Mouse (Mus musculus) heart, embryonic 11.5 days (tissue): ENCODE results near the gene Lamb2. TPM values are rescaled to one million over a fixed set of nuclear protein-coding genes. Genes with fewer than 3 reads are reported as not detected.

Experiments
- ATAC-seq: fragments of 200-750 bp; cut with Nextera tagmentation; replicated peaks from 2 replicates; pipeline ENCODE4 v1.8.0; 2017; ENCODE audit warnings: moderate library complexity; ENCODE audit not compliant: insufficient number of reproducible peaks, low FRiP score, low TSS enrichment
- H3K27ac ChIP-seq: fragments of 300-500 bp; sonication (generic); 2 replicates; pipeline ENCODE4 v1.5.1; 2014; ENCODE audit warnings: mild to moderate bottlenecking, low read depth, low read length
- H3K27me3 ChIP-seq: fragments of 300-500 bp; sonication (generic); 2 replicates; pipeline ENCODE4 v1.6.1; 2014; ENCODE audit warnings: mild to moderate bottlenecking, low read length, mixed read lengths; ENCODE audit not compliant: control insufficient read depth, insufficient read depth
- H3K36me3 ChIP-seq: fragments of 300-500 bp; sonication (generic); 2 replicates; pipeline ENCODE4 v1.6.1; 2014; ENCODE audit warnings: mild to moderate bottlenecking, low read length, moderate library complexity, mixed read lengths; ENCODE audit not compliant: control insufficient read depth, insufficient read depth
- H3K4me1 ChIP-seq: fragments of 300-500 bp; sonication (generic); 2 replicates; pipeline ENCODE4 v1.6.1; 2014; ENCODE audit warnings: low read length; ENCODE audit not compliant: control insufficient read depth, insufficient read depth
- H3K4me2 ChIP-seq: fragments of 300-500 bp; sonication (generic); 2 replicates; pipeline ENCODE4 v1.6.1; 2014; ENCODE audit warnings: mild to moderate bottlenecking, moderate library complexity
- H3K4me3 ChIP-seq: fragments of 300-500 bp; sonication (generic); 2 replicates; pipeline ENCODE4 v1.5.1; 2014; ENCODE audit warnings: low read depth, low read length
- H3K9ac ChIP-seq: fragments of 300-500 bp; sonication (generic); 2 replicates; pipeline ENCODE4 v1.6.1; 2014; ENCODE audit warnings: mild to moderate bottlenecking, low read depth, low read length, moderate library complexity
- H3K9me3 ChIP-seq: fragments of 300-500 bp; sonication (generic); replicated peaks from 2 replicates; pipeline ENCODE4 v1.6.1; 2016; ENCODE audit warnings: low read length; ENCODE audit not compliant: control insufficient read depth
- WGBS: fragments of 180-500 bp; shearing (Covaris S2); extraction: QIAGEN DNeasy Blood & Tissue Kit; methylation state at CpG from one replicate; pipeline ENCODE4 v1.1.7; 2014; ENCODE audit not compliant: insufficient replicate concordance; 5-methylcytosine and 5-hydroxymethylcytosine counted together
- polyA plus RNA-seq: library from polyadenylated mRNA; unstranded; fragments of >200 nt; fragmentation: Nextera tagmentation; extraction: Ambion mirVana; gene quantifications from 2 replicates; pipeline ENCODE4 v1.2.1, GENCODE M21; 2014

The Lamb2 gene
- 22.7 and 30.4 TPM in 2 replicates for polyA plus RNA-seq

DNA sequence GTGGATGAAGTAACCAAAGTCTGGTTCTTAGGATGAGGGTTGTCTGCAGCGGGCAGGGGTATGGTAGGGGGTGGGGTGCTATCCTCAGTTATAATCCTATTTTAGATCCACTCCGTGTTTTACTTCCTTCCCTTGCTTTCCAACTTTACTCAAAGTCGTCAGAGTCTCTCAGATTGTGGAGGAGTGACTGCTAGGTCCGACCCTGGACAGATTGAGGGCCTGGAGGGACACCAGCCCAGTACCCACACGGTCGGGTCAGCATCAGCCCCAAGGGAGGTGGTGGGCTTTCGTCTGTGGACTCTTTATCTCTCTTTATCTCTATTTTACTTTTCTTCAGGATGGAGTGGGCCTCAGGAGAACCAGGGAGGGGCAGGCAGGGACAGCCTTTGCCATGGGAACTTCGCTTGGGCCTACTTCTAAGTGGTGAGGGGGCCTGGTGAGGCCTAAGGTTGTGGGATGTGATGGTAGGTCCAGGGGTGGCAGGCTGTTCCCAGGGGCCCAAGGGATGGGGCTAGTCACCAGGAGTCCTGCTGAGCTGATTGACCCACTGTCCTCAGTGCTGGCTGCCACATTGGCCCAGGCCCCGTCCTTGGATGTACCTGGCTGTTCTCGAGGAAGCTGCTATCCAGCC, at the start of gene Lamb2:
Lamb2 (plus strand) TSS at position 16 of the 631 bp plus-strand sequence.
- Histone ChIP-seq H3K4me1 (peaks cover 20% of the 10 kb centered on the region), H3K27me3 (no peaks in the 10 kb centered on the region), H3K4me2 (peak within 1 kb of the TSS; percentile 66), H3K9ac (peak within 1 kb of the TSS; percentile 83), H3K4me3 (peak within 1 kb of the TSS; percentile 56), H3K9me3 (no peaks in the 10 kb centered on the region), H3K27ac (peak within 1 kb of the TSS; percentile 86), H3K36me3 (peaks cover 21% of the 10 kb centered on the region)
- WGBS: 9% methylated on average over 10 of the region's 10 CpGs
- no peak; the same call in 1 of the 2 replicates for ATAC-seq

- H3K4me3 ChIP-seq: peak overlapping the region; percentile 25
- no peaks in the 10 kb centered on the region for H3K36me3 ChIP-seq
- H3K9me3 ChIP-seq: no peaks in the 10 kb centered on the region
- 36% methylated on average over 32 of the region's 32 CpGs for WGBS
- H3K9ac ChIP-seq: no peak overlapping the region
- ATAC-seq: 0 out of 2 replicates have a peak, but pooled peaks have one; percentile 61
- no peak overlapping the region for H3K27ac ChIP-seq
- H3K4me1 ChIP-seq: no peaks in the 10 kb centered on the region
- H3K27me3 ChIP-seq: no peaks in the 10 kb centered on the region
- H3K4me2 ChIP-seq: peak overlapping the region; percentile 57
Measured at GRCm38 (mm10) chr9:108431431-108432067, 48.0 kb upstream of the Lamb2 start.

DNA sequence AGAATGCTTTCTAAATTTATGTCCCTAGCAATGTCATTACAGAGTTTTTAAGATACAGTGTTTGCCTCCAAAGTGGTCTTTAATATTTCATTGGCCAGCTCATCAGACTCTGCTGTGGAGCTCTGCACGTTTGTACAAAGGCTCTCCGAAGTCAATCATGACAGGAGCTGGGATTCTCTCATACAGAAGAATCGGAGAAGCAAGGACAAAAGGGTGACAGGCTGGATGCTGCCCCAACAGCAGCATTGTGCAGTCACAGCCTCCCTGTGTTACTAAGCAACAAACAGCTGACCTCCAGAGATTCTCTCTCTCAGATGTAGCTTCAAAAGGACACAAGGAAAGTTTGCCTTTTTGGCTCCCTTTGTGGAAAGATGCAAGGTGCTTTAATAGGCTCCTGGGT, 43.4 kb upstream of the Lamb2 start, which contains the start of gene BC048562:
BC048562 (plus strand) TSS at position 301 of the 400 bp plus-strand sequence.
- no peaks in the 10 kb centered on the region for H3K9me3 ChIP-seq
- H3K4me2 ChIP-seq: no peak within 1 kb of the TSS
- no peak within 1 kb of the TSS for H3K4me3 ChIP-seq
- H3K27me3 ChIP-seq: no peaks in the 10 kb centered on the region
- no peak within 1 kb of the TSS for H3K27ac ChIP-seq
- 72% methylated on average over 3 of the region's 3 CpGs for WGBS
- H3K9ac ChIP-seq: no peak within 1 kb of the TSS
- no peaks in the 10 kb centered on the region for H3K36me3 ChIP-seq
- H3K4me1 ChIP-seq: peaks cover 10% of the 10 kb centered on the region; the same call in 1 of the 2 replicates
- ATAC-seq: no peak

GRCm38 (mm10) chr9:108439176-108439575, 40.4 kb upstream of the Lamb2 start:
- no peaks in the 10 kb centered on the region for H3K27me3 ChIP-seq
- peaks cover 15% of the 10 kb centered on the region; the same call in 1 of the 2 replicates for H3K4me1 ChIP-seq
- ATAC-seq: no peak
- 75% methylated on average over 6 of the region's 6 CpGs for WGBS
- H3K9ac ChIP-seq: no peak overlapping the region
- H3K36me3 ChIP-seq: no peaks in the 10 kb centered on the region
- no peak overlapping the region for H3K4me3 ChIP-seq
- H3K4me2 ChIP-seq: no peak overlapping the region
- H3K27ac ChIP-seq: no peak overlapping the region
- no peaks in the 10 kb centered on the region for H3K9me3 ChIP-seq

DNA sequence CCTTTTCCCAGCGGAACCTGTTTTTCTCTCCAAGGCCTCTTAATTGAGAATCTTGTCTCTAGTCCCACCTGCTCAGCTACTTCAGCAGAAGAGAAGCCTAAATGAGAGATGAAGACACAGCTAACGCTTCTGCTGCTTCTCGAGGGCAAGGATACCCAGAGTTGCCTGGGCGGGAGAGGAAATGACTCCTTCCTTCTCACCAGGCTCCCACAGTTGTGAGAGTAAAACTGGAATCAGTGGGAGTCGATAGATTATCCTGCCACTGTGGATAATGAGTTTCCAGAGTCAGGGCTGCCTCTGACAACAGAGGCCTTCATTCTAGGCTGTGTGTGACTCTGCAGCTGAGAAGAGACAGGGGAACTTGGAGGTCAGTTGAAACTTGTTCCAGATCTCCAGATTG, 39.1 kb upstream of the Lamb2 start:
- H3K9ac ChIP-seq: no peak overlapping the region
- 59% methylated on average over 5 of the region's 5 CpGs for WGBS
- H3K9me3 ChIP-seq: no peaks in the 10 kb centered on the region
- peaks cover 15% of the 10 kb centered on the region; the same call in 1 of the 2 replicates for H3K4me1 ChIP-seq
- no peaks in the 10 kb centered on the region for H3K36me3 ChIP-seq
- ATAC-seq: no peak
- no peak overlapping the region for H3K4me2 ChIP-seq
- no peaks in the 10 kb centered on the region for H3K27me3 ChIP-seq
- H3K4me3 ChIP-seq: no peak overlapping the region
- H3K27ac ChIP-seq: no peak overlapping the region

- ATAC-seq: no peak
- Histone ChIP-seq H3K36me3 (no peaks in the 10 kb centered on the region), H3K4me2 (no peak overlapping the region), H3K4me1 (peaks cover 15% of the 10 kb centered on the region; the same call in 1 of the 2 replicates), H3K9ac (no peak overlapping the region), H3K27ac (no peak overlapping the region), H3K9me3 (no peaks in the 10 kb centered on the region), H3K27me3 (no peaks in the 10 kb centered on the region), H3K4me3 (no peak overlapping the region)
- WGBS: 73% methylated on average over 11 of the region's 11 CpGs
Measured at GRCm38 (mm10) chr9:108441236-108441919, 38.2 kb upstream of the Lamb2 start.

GRCm38 (mm10) chr9:108445125-108445524, 34.4 kb upstream of the Lamb2 start:
- H3K4me1 ChIP-seq: peaks cover 28% of the 10 kb centered on the region
- no peak for ATAC-seq
- H3K27me3 ChIP-seq: no peaks in the 10 kb centered on the region
- H3K4me2 ChIP-seq: no peak overlapping the region
- H3K9me3 ChIP-seq: no peaks in the 10 kb centered on the region
- 52% methylated on average over 9 of the region's 9 CpGs for WGBS
- H3K4me3 ChIP-seq: no peak overlapping the region
- H3K9ac ChIP-seq: no peak overlapping the region
- no peak overlapping the region for H3K27ac ChIP-seq
- peaks cover 4% of the 10 kb centered on the region; the same call in 1 of the 2 replicates for H3K36me3 ChIP-seq

DNA sequence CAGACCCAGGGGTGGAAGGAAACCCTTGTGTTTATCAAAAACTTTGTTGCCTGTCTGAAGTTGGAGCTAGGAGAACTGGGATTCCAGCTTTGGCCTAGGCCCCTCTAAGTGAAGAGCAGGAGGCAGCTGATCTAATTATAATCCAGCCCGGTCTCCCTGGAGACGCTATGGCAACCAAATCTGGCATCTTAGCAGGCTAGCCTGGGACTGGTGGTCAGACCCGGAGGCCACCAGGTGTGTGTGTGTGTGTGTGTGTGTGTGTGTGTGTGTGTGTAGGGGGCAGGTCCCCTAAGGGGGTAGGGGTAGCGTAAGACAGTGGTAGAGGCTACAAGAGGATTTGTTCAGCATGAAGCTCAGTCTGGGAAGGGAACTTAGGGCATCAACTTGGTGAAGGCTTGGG, 29.7 kb upstream of the Lamb2 start:
- Histone ChIP-seq H3K27me3 (no peaks in the 10 kb centered on the region), H3K9me3 (no peaks in the 10 kb centered on the region), H3K9ac (peak overlapping the region; percentile 65), H3K36me3 (peaks cover 4% of the 10 kb centered on the region; the same call in 1 of the 2 replicates), H3K4me1 (peaks cover 42% of the 10 kb centered on the region), H3K27ac (peak overlapping the region; percentile 95), H3K4me3 (peak overlapping the region; percentile 60; the same call in 1 of the 2 replicates), H3K4me2 (peak overlapping the region; percentile 89)
- peak; percentile 22 for ATAC-seq
- WGBS: 39% methylated on average over 4 of the region's 4 CpGs
